Mouse (Mus musculus) limb, embryonic 12.5 days (tissue): ENCODE results near the gene Msh4. TPM values are rescaled to one million over a fixed set of nuclear protein-coding genes. Genes with fewer than 3 reads are reported as not detected.
A peak's percentile ranks its signal among the peaks of the same experiment; 100 is the strongest.

Experiments
- ATAC-seq: fragments of 200-750 bp; cut with Nextera tagmentation; 2 replicates; pipeline ENCODE4 v1.8.0; 2017; ENCODE audit warnings: low read depth, moderate TSS enrichment; ENCODE audit not compliant: insufficient number of reproducible peaks, insufficient read depth, low FRiP score, low TSS enrichment
- H3K27ac ChIP-seq: fragments of 300-500 bp; sonication (generic); 2 replicates; pipeline ENCODE4 v1.5.1; 2016; ENCODE audit warnings: mild to moderate bottlenecking, moderate library complexity
- H3K27me3 ChIP-seq: fragments of 300-500 bp; sonication (generic); 2 replicates; pipeline ENCODE4 v1.6.1; 2016; ENCODE audit warnings: mild to moderate bottlenecking, moderate library complexity
- H3K36me3 ChIP-seq: fragments of 300-500 bp; sonication (generic); 2 replicates; pipeline ENCODE4 v1.6.1; 2016; ENCODE audit warnings: mild to moderate bottlenecking, moderate library complexity
- H3K4me1 ChIP-seq: fragments of 300-500 bp; sonication (generic); replicated peaks from 2 replicates; pipeline ENCODE4 v1.6.1; 2016
- H3K4me2 ChIP-seq: fragments of 300-500 bp; sonication (generic); 2 replicates; pipeline ENCODE4 v1.6.1; 2016; ENCODE audit warnings: mild to moderate bottlenecking, moderate library complexity
- H3K4me3 ChIP-seq: fragments of 300-500 bp; sonication (generic); replicated peaks from 2 replicates; pipeline ENCODE4 v1.5.1; 2016; ENCODE audit warnings: mild to moderate bottlenecking
- H3K9ac ChIP-seq: fragments of 300-500 bp; sonication (generic); replicated peaks from 2 replicates; pipeline ENCODE4 v1.6.1; 2016; ENCODE audit warnings: mild to moderate bottlenecking, moderate library complexity
- H3K9me3 ChIP-seq: fragments of 300-500 bp; sonication (generic); 2 replicates; pipeline ENCODE4 v1.6.1; 2016; ENCODE audit warnings: mild to moderate bottlenecking, moderate library complexity
- whole genome bisulfite sequencing: fragments of 180-500 bp; shearing (Covaris S2); methylation state at CpG from one replicate; pipeline ENCODE4 v1.1.7; 2016; 5-methylcytosine and 5-hydroxymethylcytosine counted together
- polyA plus RNA-seq: library from polyadenylated mRNA; unstranded; fragments of >200 nt; fragmentation: Nextera tagmentation; extraction: Ambion mirVana; gene quantifications from 2 replicates; pipeline ENCODE4 v1.2.1, GENCODE M21; 2016

The Msh4 gene
- polyA plus RNA-seq, 1 experiment from 2014 or later: 0.15 TPM

DNA sequence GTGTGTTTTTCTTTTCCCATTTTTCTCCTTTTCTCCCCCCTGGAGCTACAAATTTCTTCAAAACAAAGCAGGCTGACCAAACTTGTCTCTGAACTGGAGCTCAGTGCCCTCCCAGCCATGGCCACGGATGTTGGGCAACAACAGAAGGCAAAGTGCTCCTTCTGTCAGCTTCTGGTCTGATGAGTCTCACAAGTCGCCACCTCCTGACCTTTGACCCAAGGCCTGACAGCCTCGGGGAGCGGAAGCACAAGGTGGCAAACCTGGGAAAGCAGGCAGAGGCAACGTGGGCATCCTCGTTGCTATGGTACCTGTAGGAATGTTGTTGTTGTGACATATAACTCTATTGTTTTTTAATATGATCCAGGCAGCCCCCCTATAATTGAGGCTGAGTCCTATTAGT is 79.3 kb downstream of the Msh4 start:
- Histone ChIP-seq H3K36me3 (no peaks in the 10 kb centered on the region), H3K27me3 (no peaks in the 10 kb centered on the region), H3K4me3 (no peak overlapping the region), H3K27ac (no peak overlapping the region), H3K4me2 (no peak overlapping the region), H3K9me3 (no peaks in the 10 kb centered on the region), H3K4me1 (no peaks in the 10 kb centered on the region), H3K9ac (no peak overlapping the region)
- WGBS: 32% methylated on average over 6 of the region's 6 CpGs
- ATAC-seq: no peak

DNA sequence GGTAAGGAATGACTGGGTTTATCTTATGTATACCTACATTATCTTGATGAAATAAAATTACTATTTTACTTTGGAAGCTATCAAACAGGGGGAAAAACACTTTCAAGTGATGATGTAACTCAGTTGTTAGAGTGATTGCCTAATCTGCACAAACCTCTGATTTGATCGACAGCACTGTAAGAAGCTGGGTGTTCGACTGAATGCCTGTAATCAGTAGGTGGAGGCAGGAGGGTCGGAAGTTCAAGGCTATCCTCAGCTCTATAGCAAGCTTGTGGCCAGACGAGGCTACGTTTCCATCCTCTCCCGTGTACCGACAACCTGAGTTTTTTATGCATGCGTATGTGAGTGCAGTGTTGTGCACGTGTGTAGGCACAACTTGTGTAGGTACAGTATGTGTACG is 80.7 kb downstream of the Msh4 start:
- WGBS: 90% methylated on average over 10 of the region's 10 CpGs
- no peak overlapping the region for H3K27ac ChIP-seq
- no peaks in the 10 kb centered on the region for H3K4me1 ChIP-seq
- no peaks in the 10 kb centered on the region for H3K9me3 ChIP-seq
- H3K36me3 ChIP-seq: no peaks in the 10 kb centered on the region
- H3K4me2 ChIP-seq: no peak overlapping the region
- ATAC-seq: no peak
- no peaks in the 10 kb centered on the region for H3K27me3 ChIP-seq
- H3K9ac ChIP-seq: no peak overlapping the region
- H3K4me3 ChIP-seq: no peak overlapping the region

DNA sequence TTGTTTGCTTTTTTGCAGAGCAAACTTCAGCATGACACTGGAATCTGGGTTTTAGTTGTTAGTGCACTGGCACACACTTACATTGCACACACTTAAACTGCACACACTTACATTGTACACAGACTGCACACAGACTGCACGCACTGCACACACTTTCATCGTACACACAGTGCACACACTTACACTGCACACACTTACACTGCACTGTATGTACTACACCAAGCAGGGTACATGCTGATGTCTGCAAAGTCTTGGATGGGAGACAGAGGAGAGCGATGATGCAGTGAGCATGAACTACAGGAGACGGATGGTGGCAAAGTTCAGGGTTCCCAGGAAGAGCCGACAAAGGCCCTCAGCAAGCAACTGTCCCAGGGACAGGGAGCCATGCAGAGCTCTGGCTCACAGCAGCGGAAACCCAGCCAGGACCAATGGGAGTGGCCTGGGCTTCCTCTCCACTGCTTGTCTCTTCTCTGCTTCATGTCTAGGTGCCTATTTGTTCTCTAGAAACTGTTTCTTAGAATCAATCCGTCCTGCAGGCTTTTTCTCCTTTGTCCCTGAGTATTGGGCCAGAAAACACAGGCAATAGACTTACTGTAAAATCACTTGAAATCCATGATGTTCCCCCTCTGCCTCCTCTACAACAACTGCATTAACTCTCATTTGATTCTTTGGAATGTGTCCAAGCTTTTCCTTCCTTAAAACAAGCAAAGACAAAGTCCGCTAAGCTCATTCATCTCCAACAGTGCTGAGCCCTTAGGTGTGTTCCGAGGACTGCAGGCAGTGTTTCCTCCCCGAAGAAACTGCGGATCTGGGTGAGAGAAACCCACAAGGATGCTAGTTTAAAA is 82.0 kb downstream of the Msh4 start:
- ATAC-seq: no peak
- 83% methylated on average over 11 of the region's 11 CpGs for WGBS
- no peak overlapping the region for H3K4me2 ChIP-seq
- no peaks in the 10 kb centered on the region for H3K4me1 ChIP-seq
- no peak overlapping the region for H3K27ac ChIP-seq
- no peak overlapping the region for H3K9ac ChIP-seq
- no peaks in the 10 kb centered on the region for H3K9me3 ChIP-seq
- no peaks in the 10 kb centered on the region for H3K27me3 ChIP-seq
- no peaks in the 10 kb centered on the region for H3K36me3 ChIP-seq
- H3K4me3 ChIP-seq: no peak overlapping the region

DNA sequence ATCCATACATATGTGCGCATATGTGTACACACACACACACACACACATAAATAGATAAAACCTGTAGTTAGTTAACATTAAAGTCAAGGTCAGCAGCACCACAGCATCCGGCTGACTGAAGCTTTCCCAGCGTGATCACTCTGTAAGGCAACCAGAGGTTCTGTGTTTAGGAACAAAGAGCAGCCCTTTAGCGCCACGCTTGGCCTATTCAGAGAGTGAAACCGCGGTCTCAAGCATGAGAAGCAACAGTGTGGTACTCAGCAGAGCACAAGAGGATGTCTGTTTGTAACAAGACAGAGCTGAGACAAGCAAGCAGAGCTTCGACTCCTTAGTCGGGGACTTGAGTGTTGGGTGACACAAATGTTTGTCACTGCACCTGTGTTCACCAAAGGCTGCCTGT is 86.5 kb downstream of the Msh4 start:
- no peak for ATAC-seq
- Histone ChIP-seq H3K9me3 (no peaks in the 10 kb centered on the region), H3K27me3 (no peaks in the 10 kb centered on the region), H3K27ac (no peak overlapping the region), H3K4me2 (no peak overlapping the region), H3K4me1 (no peaks in the 10 kb centered on the region; the same call in 1 of the 2 replicates), H3K9ac (no peak overlapping the region), H3K4me3 (no peak overlapping the region), H3K36me3 (no peaks in the 10 kb centered on the region)
- 90% methylated on average over 9 of the region's 9 CpGs for WGBS

DNA sequence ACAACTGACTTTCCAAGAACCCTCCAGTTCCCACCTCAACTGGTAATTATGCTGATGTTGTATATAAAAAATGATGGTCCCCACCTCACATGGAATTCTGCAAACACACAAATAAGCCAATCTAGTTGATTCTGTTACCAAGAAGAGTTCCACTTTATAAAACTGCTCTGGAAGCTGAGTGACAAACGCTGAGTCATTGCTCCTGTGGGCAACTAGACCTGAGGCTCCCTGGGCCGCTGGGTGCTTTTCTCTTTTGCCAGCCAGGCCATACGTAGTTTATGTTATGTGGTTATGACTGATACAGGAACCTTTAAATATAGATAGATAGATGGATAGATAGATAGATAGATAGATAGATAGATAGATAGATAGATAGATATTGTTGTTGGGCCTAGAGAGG is 87.2 kb downstream of the Msh4 start:
- H3K27ac ChIP-seq: no peak overlapping the region
- no peaks in the 10 kb centered on the region; the same call in 1 of the 2 replicates for H3K4me1 ChIP-seq
- no peak for ATAC-seq
- H3K36me3 ChIP-seq: no peaks in the 10 kb centered on the region
- no peak overlapping the region for H3K4me3 ChIP-seq
- no peaks in the 10 kb centered on the region for H3K9me3 ChIP-seq
- H3K27me3 ChIP-seq: no peaks in the 10 kb centered on the region
- no peak overlapping the region for H3K9ac ChIP-seq
- H3K4me2 ChIP-seq: no peak overlapping the region
- 98% methylated on average over 3 of the region's 3 CpGs for WGBS

DNA sequence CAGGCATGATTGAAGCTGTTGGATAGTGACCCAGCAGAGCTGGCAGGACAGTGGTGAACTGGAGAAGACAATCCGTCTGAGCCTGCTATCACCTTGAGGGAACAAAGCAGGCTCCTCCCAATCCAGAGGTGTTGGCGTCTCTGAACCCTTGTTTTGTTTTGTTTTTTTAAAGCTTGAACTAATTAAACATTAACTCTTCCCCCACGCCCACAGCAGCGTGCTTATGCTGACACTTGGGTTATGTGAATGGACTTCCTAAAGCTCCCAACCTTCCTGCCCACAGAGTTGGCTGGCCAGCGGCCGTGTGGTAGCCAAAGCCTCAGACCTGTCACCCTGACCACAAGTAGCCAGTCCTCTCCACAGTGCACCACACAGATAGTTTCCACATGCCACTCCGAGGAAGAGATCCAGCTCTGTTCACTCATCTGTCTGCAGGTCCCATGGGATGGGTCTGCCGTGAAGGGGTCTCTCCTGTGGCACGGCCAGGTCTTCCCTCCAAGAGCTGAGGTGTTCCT is 88.5 kb downstream of the Msh4 start:
- no peak overlapping the region for H3K27ac ChIP-seq
- no peaks in the 10 kb centered on the region for H3K9me3 ChIP-seq
- H3K4me3 ChIP-seq: no peak overlapping the region
- no peaks in the 10 kb centered on the region for H3K36me3 ChIP-seq
- H3K4me1 ChIP-seq: no peaks in the 10 kb centered on the region; the same call in 1 of the 2 replicates
- WGBS: 83% methylated on average over 9 of the region's 9 CpGs
- no peak overlapping the region for H3K4me2 ChIP-seq
- no peak for ATAC-seq
- H3K9ac ChIP-seq: no peak overlapping the region
- no peaks in the 10 kb centered on the region for H3K27me3 ChIP-seq

DNA sequence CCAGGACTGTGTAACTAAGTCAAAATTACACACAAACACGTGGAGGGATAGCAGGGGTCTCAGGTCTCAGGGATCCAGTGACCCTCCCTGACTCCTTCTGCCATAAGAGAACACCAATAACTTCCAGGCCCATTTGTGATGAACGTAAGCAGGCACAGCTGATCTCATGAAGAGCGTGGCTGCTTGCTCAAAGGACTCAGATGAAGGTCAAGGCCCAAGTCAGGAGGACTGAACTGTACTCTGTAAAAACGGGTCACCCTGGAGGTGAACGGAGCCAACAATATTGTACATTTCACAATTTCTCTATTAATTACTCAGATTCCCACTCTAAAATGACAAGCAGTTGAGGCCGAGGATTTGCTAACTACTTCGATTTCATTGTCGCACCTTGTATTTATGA is 91.9 kb downstream of the Msh4 start:
- no peak overlapping the region for H3K4me2 ChIP-seq
- no peak overlapping the region for H3K4me3 ChIP-seq
- ATAC-seq: no peak
- WGBS: 86% methylated on average over 8 of the region's 8 CpGs
- no peaks in the 10 kb centered on the region for H3K27me3 ChIP-seq
- H3K36me3 ChIP-seq: no peaks in the 10 kb centered on the region
- H3K9ac ChIP-seq: no peak overlapping the region
- peaks cover 15% of the 10 kb centered on the region for H3K4me1 ChIP-seq
- H3K27ac ChIP-seq: no peak overlapping the region
- H3K9me3 ChIP-seq: no peaks in the 10 kb centered on the region

DNA sequence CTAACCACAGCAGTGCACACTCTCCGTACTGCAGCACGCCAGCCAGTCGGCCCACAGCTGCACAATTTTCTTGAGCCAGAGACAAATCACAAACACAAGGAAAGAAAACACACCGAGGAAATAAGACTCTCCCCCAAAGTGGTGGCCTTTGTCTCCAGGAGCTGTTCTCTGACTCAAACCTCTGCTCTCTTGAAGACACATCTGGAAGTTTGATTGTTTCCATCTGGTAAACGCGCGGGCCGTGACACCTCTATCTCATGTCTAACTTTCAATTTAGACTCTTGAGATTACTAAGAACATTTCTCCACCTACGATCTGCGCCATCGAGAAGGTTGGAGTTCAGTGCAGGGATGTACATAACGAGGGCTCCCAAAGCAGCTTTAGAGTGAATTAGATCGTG is 97.5 kb downstream of the Msh4 start:
- peaks cover 22% of the 10 kb centered on the region for H3K4me1 ChIP-seq
- no peak overlapping the region for H3K4me3 ChIP-seq
- no peak overlapping the region for H3K4me2 ChIP-seq
- H3K27me3 ChIP-seq: no peaks in the 10 kb centered on the region
- 0 out of 2 replicates have a peak overlapping the region, but pooled peaks have one; percentile 36 for H3K27ac ChIP-seq
- no peak for ATAC-seq
- no peaks in the 10 kb centered on the region for H3K36me3 ChIP-seq
- no peaks in the 10 kb centered on the region for H3K9me3 ChIP-seq
- no peak overlapping the region for H3K9ac ChIP-seq
- 48% methylated on average over 13 of the region's 13 CpGs for WGBS

DNA sequence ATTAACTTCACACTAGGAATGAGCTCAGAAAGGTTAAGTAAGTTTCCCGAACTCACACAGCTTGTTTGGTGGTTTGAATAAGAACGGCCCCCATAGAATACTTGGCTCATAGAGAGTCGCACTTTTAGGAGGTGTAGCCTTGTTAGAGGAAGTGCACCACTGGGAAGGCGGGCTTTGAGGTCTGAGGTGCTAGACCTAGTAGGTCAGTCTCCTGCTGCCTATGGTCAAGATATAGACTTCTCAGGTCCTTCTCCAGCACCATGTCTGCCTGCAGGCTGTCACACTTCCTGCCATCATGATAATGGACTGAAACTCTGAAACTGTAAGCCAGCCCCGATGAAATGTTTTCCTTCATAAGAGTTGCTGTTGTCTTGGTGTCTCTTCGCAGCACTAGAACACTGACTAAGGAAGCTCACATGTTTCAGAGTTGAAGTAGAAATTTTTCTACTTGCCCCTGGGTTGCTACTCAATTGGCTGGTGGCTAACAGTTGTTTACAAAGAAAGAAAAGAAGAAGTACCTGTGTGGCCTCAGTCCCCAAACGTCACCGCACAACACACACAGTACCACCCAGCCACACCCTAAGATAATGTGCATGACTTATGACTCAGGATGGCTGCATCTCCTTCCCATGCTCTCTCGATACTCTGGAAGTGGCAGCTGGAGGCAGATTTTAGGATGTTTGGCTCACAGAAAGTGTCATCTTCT is 98.3 kb downstream of the Msh4 start:
- no peak overlapping the region for H3K4me3 ChIP-seq
- H3K9ac ChIP-seq: no peak overlapping the region
- H3K36me3 ChIP-seq: no peaks in the 10 kb centered on the region
- no peaks in the 10 kb centered on the region for H3K9me3 ChIP-seq
- no peaks in the 10 kb centered on the region for H3K27me3 ChIP-seq
- WGBS: 88% methylated on average over 9 of the region's 9 CpGs
- no peak for ATAC-seq
- H3K4me2 ChIP-seq: no peak overlapping the region
- H3K4me1 ChIP-seq: peaks cover 22% of the 10 kb centered on the region
- 0 out of 2 replicates have a peak overlapping the region, but pooled peaks have one; percentile 36 for H3K27ac ChIP-seq
